Mouse (Mus musculus) midbrain, embryonic 16.5 days (tissue): ENCODE data around the gene Uqcc1. TPM values are rescaled to one million over a fixed set of nuclear protein-coding genes. Genes with fewer than 3 reads are reported as not detected.
"Not testable (repeated sequence)": the region's sequence is repeated elsewhere in the genome, so short reads cannot be mapped to it uniquely, and the experiment has no call there.

Source experiments
- ATAC-seq: fragments of 200-750 bp; cut with Nextera tagmentation; 2 replicates; pipeline ENCODE4 v1.8.0; 2017; ENCODE audit warnings: moderate TSS enrichment
- H3K27ac ChIP-seq: fragments of 300-500 bp; sonication (generic); 2 replicates; pipeline ENCODE4 v1.5.1; 2014; ENCODE audit warnings: mild to moderate bottlenecking, low read length, mixed read lengths
- H3K27me3 ChIP-seq: fragments of 300-500 bp; sonication (generic); 2 replicates; pipeline ENCODE4 v1.6.1; 2014; ENCODE audit warnings: low read depth, low read length, mixed read lengths; ENCODE audit not compliant: control insufficient read depth, insufficient read depth
- H3K36me3 ChIP-seq: fragments of 300-500 bp; sonication (generic); 2 replicates; pipeline ENCODE4 v1.6.1; 2014; ENCODE audit warnings: mild to moderate bottlenecking, low read length, moderate library complexity, mixed read lengths; ENCODE audit not compliant: control insufficient read depth, insufficient read depth
- H3K4me1 ChIP-seq: fragments of 300-500 bp; sonication (generic); 2 replicates; pipeline ENCODE4 v1.6.1; 2014; ENCODE audit warnings: mild to moderate bottlenecking, low read length, mixed read lengths; ENCODE audit not compliant: control insufficient read depth, insufficient read depth
- H3K4me2 ChIP-seq: fragments of 300-500 bp; sonication (generic); 2 replicates; pipeline ENCODE4 v1.6.1; 2014; ENCODE audit warnings: mild to moderate bottlenecking, low read length, mixed read lengths
- H3K4me3 ChIP-seq: fragments of 300-500 bp; sonication (generic); 2 replicates; pipeline ENCODE4 v1.5.1; 2014; ENCODE audit warnings: low read depth, mild to moderate bottlenecking, low read length, moderate library complexity, mixed read lengths
- H3K9ac ChIP-seq: fragments of 300-500 bp; sonication (generic); 2 replicates; pipeline ENCODE4 v1.6.1; 2014; ENCODE audit warnings: low read depth, low read length, mixed read lengths
- H3K9me3 ChIP-seq: fragments of 300-500 bp; sonication (generic); replicated peaks from 2 replicates; pipeline ENCODE4 v1.6.1; 2014; ENCODE audit warnings: mild to moderate bottlenecking, low read length, mixed read lengths; ENCODE audit not compliant: control insufficient read depth, poor library complexity, severe bottlenecking
- WGBS: fragments of 180-500 bp; shearing (Covaris S2); extraction: QIAGEN DNeasy Blood & Tissue Kit; methylation state at CpG from one replicate; pipeline ENCODE4 v1.1.7; 2014; 5-methylcytosine and 5-hydroxymethylcytosine counted together
- polyA plus RNA-seq: library from polyadenylated mRNA; unstranded; fragments of >200 nt; fragmentation: Nextera tagmentation; extraction: Ambion mirVana; gene quantifications from 2 replicates; pipeline ENCODE4 v1.2.1, GENCODE M21; 2015

Uqcc1 gene
- polyA plus RNA-seq, 1 experiment from 2014 or later: 63.3 TPM

DNA sequence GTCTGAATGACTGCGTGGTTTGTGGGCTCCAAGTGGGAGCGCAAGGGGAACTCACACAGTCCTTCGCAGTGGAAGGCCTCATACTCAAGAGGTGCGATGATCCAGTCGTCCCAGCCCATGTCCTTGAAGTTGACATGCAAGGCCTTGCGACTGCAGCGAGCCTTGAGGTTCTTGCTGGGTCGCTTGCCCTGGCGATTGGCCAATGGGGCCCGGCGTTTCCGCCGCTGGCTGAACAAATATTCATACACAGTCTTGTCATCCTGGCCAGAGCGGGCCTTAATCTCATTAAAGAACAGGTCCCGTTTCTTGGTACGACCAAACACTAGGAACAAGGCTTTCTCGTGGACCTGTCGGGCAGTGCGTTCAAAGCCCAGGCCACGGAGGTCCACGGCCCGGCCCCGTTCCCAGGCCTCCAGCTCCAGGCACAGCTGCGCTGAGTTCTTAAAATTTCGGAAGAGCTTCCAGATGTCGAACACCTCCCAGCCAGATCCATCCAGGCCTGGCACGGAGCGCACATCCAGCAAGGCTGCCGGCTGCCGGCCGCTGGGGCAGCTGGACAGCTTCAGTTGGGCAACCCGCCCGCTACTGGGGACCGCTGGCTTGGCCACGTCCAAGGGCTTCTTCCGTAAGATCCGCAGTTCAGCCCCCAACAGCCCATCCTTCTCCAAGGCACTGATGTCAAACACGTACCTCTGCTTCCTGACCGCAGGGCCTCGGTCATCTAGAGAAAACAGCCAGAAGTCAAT, 11.8 kb upstream of the Uqcc1 start:
- Histone ChIP-seq H3K4me3 (no peak overlapping the region), H3K9me3 (no peaks in the 10 kb centered on the region), H3K9ac (no peak overlapping the region), H3K4me2 (no peak overlapping the region), H3K4me1 (peaks cover 11% of the 10 kb centered on the region), H3K27me3 (no peaks in the 10 kb centered on the region), H3K27ac (no peak overlapping the region), H3K36me3 (no peaks in the 10 kb centered on the region)
- no peak for ATAC-seq
- 91% methylated on average over 40 of the region's 40 CpGs for WGBS

GRCm38 (mm10) chr2:155940681-155941080, 10.6 kb upstream of the Uqcc1 start, which contains the start of gene Gm15557:
Gene Gm15557 (plus strand): TSS chr2:155940728.
- Histone ChIP-seq H3K4me1 (peaks cover 9% of the 10 kb centered on the region), H3K36me3 (no peaks in the 10 kb centered on the region), H3K27ac (no peak within 1 kb of the TSS), H3K4me2 (no peak within 1 kb of the TSS), H3K9me3 (no peaks in the 10 kb centered on the region), H3K27me3 (no peaks in the 10 kb centered on the region), H3K9ac (no peak within 1 kb of the TSS), H3K4me3 (no peak within 1 kb of the TSS)
- no peak for ATAC-seq
- 85% methylated on average over 3 of the region's 3 CpGs for WGBS

DNA sequence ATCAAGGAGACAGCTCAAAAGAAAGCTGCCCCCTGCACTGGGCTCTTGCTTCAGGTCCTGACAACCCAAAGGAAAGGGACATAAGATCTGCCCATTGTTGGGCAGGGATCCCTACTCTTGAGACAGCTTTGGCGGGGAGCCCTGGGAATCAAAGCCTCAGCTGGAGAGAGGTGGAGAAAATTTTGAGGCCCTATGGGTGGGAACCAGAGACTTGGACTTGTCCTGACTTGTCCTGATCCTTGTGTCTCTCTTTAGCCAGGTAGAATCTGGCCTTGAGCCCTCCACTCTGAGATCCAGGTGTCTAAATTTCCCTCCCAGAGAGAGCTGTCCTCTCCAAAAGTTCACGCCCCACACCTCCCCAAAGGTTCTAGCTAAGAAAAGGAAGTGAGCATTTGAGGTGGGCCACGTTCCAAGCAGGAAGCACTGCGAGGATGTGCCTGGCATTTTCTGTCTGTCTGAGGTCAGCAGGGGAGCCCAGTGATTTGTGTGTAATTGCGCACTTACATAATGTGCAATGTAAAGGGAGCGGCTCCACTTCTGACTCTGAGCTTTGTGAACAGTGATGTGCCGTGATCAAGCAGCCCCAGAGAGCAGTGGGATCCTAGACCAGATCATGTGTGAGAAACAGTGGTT, 9.9 kb upstream of the Uqcc1 start:
- H3K36me3 ChIP-seq: no peaks in the 10 kb centered on the region
- H3K4me1 ChIP-seq: peaks cover 8% of the 10 kb centered on the region
- H3K9me3 ChIP-seq: no peaks in the 10 kb centered on the region
- no peak for ATAC-seq
- no peak overlapping the region for H3K4me2 ChIP-seq
- H3K27ac ChIP-seq: no peak overlapping the region
- H3K4me3 ChIP-seq: no peak overlapping the region
- H3K9ac ChIP-seq: no peak overlapping the region
- 81% methylated on average over 7 of the region's 7 CpGs for WGBS
- H3K27me3 ChIP-seq: no peaks in the 10 kb centered on the region

GRCm38 (mm10) chr2:155928711-155929345, 1.3 kb downstream of the Uqcc1 start:
- no peaks in the 10 kb centered on the region for H3K27me3 ChIP-seq
- H3K4me1 ChIP-seq: peaks cover 14% of the 10 kb centered on the region
- no peak overlapping the region for H3K9ac ChIP-seq
- H3K4me3 ChIP-seq: peak overlapping the region; percentile 73
- WGBS: 82% methylated on average over 7 of the region's 7 CpGs
- peak overlapping the region; percentile 89 for H3K4me2 ChIP-seq
- no peaks in the 10 kb centered on the region for H3K9me3 ChIP-seq
- no peak overlapping the region for H3K27ac ChIP-seq
- no peaks in the 10 kb centered on the region for H3K36me3 ChIP-seq
- no peak for ATAC-seq

DNA sequence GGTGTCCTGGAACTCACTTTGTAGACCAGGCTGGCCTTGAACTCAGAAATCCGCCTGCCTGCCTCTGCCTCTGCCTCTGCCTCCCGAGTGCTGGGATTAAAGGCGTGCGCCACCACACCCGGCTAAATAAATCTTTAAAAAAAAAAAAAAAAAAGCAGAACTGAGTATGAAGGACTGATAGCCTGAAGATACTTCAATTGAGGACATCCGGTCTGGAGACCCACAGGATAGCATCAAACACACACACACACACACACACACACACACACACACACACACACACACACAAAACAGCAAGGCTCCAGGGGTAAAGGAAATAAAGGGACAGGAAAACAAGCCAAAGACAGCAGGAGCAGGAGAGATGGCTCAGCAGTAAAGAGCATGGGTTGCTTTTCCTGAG, 4.9 kb downstream of the Uqcc1 start:
- 98% methylated on average over 6 of the region's 6 CpGs for WGBS
- H3K27ac ChIP-seq, H3K4me1 ChIP-seq, H3K9me3 ChIP-seq, H3K4me2 ChIP-seq, H3K27me3 ChIP-seq, ATAC-seq, H3K9ac ChIP-seq, H3K36me3 ChIP-seq, H3K4me3 ChIP-seq: not testable (repeated sequence)

GRCm38 (mm10) chr2:155923143-155923542, 7.0 kb downstream of the Uqcc1 start:
- Histone ChIP-seq H3K4me1 (no peaks in the 10 kb centered on the region), H3K4me2 (no peak overlapping the region), H3K9ac (no peak overlapping the region), H3K27ac (no peak overlapping the region), H3K27me3 (no peaks in the 10 kb centered on the region), H3K36me3 (peaks cover 3% of the 10 kb centered on the region; the same call in 1 of the 2 replicates), H3K9me3 (no peaks in the 10 kb centered on the region), H3K4me3 (no peak overlapping the region)
- no peak for ATAC-seq
- WGBS: 95% methylated on average over 7 of the region's 7 CpGs

DNA sequence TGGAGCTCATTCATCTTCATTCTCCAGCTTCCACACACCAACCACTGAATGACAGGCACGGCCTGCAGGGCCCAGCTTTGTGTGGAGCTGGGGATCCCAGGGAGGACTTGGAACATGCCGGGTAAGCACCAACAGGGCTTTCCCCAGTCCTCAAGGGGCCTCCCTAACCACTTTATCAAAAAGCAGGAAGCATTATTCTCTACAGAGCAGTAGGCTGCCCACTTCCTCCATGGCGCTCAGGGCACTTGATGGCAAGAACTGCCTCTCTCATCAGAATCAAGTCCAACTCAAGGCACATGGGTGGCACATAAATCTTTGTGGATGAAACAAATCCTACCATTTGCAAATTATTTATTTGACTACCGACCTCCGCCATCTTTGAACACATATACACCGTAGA, 15.4 kb downstream of the Uqcc1 start:
- Histone ChIP-seq H3K27ac (no peak overlapping the region), H3K9me3 (no peaks in the 10 kb centered on the region), H3K4me3 (no peak overlapping the region), H3K36me3 (peaks cover 17% of the 10 kb centered on the region), H3K27me3 (no peaks in the 10 kb centered on the region), H3K9ac (no peak overlapping the region), H3K4me2 (no peak overlapping the region), H3K4me1 (no peaks in the 10 kb centered on the region)
- no peak for ATAC-seq
- WGBS: 96% methylated on average over 6 of the region's 6 CpGs

GRCm38 (mm10) chr2:155903632-155904008, 26.5 kb downstream of the Uqcc1 start:
- Histone ChIP-seq H3K36me3 (peaks cover under 1% of the 10 kb centered on the region), H3K4me1 (no peaks in the 10 kb centered on the region), H3K9ac (no peak overlapping the region), H3K9me3 (no peaks in the 10 kb centered on the region), H3K27me3 (no peaks in the 10 kb centered on the region), H3K4me3 (no peak overlapping the region), H3K4me2 (no peak overlapping the region), H3K27ac (no peak overlapping the region)
- 90% methylated on average over 6 of the region's 6 CpGs for whole genome bisulfite sequencing
- ATAC-seq: no peak

DNA sequence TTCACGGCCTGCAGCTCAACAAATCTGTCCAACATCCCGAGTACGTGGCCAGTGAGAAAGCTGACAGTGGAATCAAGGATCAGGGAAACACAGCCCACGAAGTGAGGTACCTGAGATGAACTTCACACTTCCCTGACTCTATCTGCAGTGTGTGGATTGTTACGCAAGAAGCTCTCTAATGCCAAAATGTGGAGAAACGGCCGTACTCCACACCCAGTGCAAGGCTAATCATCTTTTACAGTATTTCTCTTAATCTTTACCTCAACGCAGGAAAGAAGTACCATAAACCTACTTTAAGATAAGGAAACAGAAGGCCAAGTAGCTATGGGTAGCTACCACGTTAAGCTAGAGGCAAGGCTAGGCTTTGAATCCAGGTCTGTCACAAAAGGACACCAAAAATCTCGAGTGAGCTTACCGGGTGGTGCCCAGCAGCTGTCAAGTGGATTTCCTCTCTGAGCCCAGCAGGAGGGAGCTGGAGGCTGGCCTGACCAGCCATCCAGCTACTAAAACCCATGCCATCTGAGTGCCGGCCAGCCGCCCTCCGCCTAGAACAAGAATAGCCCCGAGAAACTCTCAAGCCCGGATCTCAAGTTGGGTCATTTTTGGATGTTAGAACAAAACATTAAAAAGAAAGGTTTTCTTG, 27.0 kb downstream of the Uqcc1 start:
- Histone ChIP-seq H3K4me1 (no peaks in the 10 kb centered on the region), H3K9ac (no peak overlapping the region), H3K27ac (no peak overlapping the region), H3K36me3 (no peaks in the 10 kb centered on the region), H3K9me3 (no peaks in the 10 kb centered on the region), H3K4me2 (no peak overlapping the region), H3K27me3 (no peaks in the 10 kb centered on the region), H3K4me3 (no peak overlapping the region)
- WGBS: 84% methylated on average over 16 of the region's 16 CpGs
- no peak for ATAC-seq
